Mouse (Mus musculus) urinary bladder, postnatal 4 days (tissue): ENCODE data around the gene Golm1.
"Not testable (repeated sequence)": the region's sequence is repeated elsewhere in the genome, so short reads cannot be mapped to it uniquely, and the experiment has no call there.

Experiments
- DNase-seq, 2 experiments: peaks; one replicate each; pipeline ENCODE4 v3.0.0; 2021 to 2022; ENCODE audit warnings: low spot score in 2 of 2

Gene Golm1

GRCm38 (mm10) chr13:59592058-59592457, 83.6 kb downstream of the Golm1 start:
- not testable (repeated sequence) for DNase-seq

DNA sequence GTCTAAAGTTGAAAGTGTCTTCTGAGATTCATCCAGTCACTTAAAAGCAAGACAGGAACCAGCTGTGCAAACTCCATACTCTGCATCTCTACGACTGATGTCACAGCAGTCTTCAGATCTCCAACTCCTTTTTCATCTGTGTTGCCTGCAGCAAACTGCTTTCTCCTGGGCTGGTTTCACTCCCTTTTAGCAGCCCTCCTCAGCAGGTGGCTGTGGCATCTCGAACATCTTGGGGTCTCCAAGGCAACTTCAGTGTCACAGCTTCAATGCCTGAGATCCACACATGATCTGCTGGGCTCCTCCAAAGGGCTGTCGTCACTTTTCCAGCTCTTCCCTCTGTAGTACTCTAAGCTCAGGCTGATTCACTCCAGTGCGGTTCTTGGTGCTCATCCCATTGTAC, 84.9 kb downstream of the Golm1 start:
- DNase-seq, result no peak

DNA sequence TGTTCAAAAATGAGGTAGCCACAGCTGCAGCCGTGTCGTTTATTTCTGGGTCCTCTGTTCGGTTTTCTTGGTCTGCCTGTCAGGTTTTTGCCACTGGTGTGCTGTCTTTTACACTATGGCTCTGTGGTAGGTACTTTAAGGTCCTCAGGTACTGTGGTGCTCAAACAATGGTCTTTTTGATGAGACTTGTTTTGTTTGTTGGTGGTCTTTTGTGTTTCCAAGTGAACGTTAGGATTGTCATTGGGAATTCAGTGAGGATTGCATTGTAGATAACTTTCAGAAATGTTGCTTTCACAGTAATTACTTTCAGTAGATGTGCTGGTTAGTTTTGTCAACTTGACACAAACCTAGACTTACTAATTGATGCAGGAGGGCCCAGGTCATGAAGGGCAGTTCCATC, 85.9 kb downstream of the Golm1 start:
- DNase-seq, result no peak

- DNase-seq, result no peak
These were observed 88.4 kb downstream of the Golm1 start for GRCm38 (mm10) chr13:59587201-59587600.

GRCm38 (mm10) chr13:59585648-59586005, 90.0 kb downstream of the Golm1 start:
- DNase-seq, result no peak

DNA sequence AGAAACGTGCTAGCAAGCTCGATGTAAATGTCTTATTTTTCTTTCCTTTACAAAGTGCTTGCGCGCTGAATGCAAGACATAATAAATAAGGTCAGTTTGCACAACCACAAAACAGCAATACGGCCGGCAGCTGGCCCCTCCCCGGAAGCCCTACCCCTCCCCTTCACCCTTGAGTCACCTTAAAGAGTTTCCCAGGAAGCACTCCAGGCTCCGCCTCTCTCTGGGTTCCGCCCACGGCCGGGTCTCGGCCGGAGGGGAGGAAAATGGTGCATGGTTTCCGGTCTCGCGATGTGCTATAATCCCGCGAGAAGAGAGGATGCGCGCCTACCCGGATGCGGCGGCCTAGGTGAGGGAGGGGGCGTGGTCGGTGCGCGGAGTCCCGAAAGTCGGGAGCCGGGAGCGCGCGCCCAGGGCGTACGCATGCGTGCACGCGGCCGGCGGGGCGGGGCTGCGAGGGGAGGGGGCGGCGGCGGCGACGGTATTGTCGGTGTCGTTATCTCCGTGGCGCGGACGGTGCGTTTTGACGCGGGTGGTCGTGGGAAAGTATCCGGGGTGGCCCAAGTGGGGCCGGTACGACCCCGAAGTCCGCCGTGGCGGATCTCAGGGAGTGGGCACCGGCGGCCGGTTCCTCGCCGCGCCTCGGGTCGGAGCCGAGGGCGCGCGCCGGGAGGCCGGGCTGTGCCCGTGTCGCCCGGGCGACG, 90.5 kb downstream of the Golm1 start, which contains the start of the genes Agtpbp1 and Naa35:
Agtpbp1 (minus strand) TSS at position 281 of the 701 bp plus-strand sequence.
Naa35 (plus strand) TSS at position 313 of the 701 bp plus-strand sequence.
- peak; percentile 99 to 100 for DNase-seq
